Mouse (Mus musculus) forebrain, embryonic 14.5 days (tissue): ENCODE data around the gene Olfr429. TPM values are rescaled to one million over a fixed set of nuclear protein-coding genes. Genes with fewer than 3 reads are reported as not detected.
A peak's percentile ranks its signal among the peaks of the same experiment; 100 is the strongest.

Experiments used
- ATAC-seq: fragments of 200-750 bp; cut with Nextera tagmentation; 2 replicates; pipeline ENCODE4 v1.8.0; 2017; ENCODE audit warnings: mild to moderate bottlenecking, moderate library complexity
- DNase-seq: peaks from one replicate; pipeline ENCODE4 v3.0.0-alpha.2; 2015; ENCODE audit warnings: low spot score
- H3K27ac ChIP-seq: fragments of 300-500 bp; sonication (generic); 2 replicates; pipeline ENCODE4 v1.5.1; 2014; ENCODE audit warnings: low read depth, mild to moderate bottlenecking, control low read depth, low read length, moderate library complexity
- H3K27me3 ChIP-seq: fragments of 300-500 bp; sonication (generic); replicated peaks from 2 replicates; pipeline ENCODE4 v1.6.1; 2014; ENCODE audit warnings: low read length, control low read depth, mixed read lengths; ENCODE audit not compliant: control insufficient read depth, insufficient read depth
- H3K36me3 ChIP-seq: fragments of 300-500 bp; sonication (generic); 2 replicates; pipeline ENCODE4 v1.6.1; 2014; ENCODE audit warnings: low read length, control low read depth; ENCODE audit not compliant: control insufficient read depth, insufficient read depth
- H3K4me1 ChIP-seq: fragments of 300-500 bp; sonication (generic); 2 replicates; pipeline ENCODE4 v1.6.1; 2014; ENCODE audit warnings: antibody characterized with exemption, low read length, control low read depth; ENCODE audit not compliant: control insufficient read depth, insufficient read depth
- H3K4me2 ChIP-seq: fragments of 300-500 bp; sonication (generic); 2 replicates; pipeline ENCODE4 v1.6.1; 2014; ENCODE audit warnings: mild to moderate bottlenecking, control low read depth, low read length
- H3K4me3 ChIP-seq: fragments of 300-500 bp; sonication (generic); 2 replicates; pipeline ENCODE4 v1.5.1; 2014; ENCODE audit warnings: low read depth, low read length, control low read depth
- H3K9ac ChIP-seq: fragments of 300-500 bp; sonication (generic); 2 replicates; pipeline ENCODE4 v1.6.1; 2014; ENCODE audit warnings: mild to moderate bottlenecking, low read length, control low read depth, moderate library complexity
- H3K9me3 ChIP-seq: fragments of 300-500 bp; sonication (generic); replicated peaks from 2 replicates; pipeline ENCODE4 v1.6.1; 2016; ENCODE audit warnings: low read length, control low read depth, mixed read lengths; ENCODE audit not compliant: control insufficient read depth
- WGBS: fragments of 180-500 bp; shearing (Covaris S2); extraction: QIAGEN DNeasy Blood & Tissue Kit; methylation state at CpG from one replicate; pipeline ENCODE4 v1.1.7; 2014; 5-methylcytosine and 5-hydroxymethylcytosine counted together
- polyA plus RNA-seq: library from polyadenylated mRNA; unstranded; fragments of >200 nt; fragmentation: Nextera tagmentation; extraction: Ambion mirVana; gene quantifications from 2 replicates; pipeline ENCODE4 v1.2.1, GENCODE M21; 2014

The Olfr429 gene
- polyA plus RNA-seq, 1 experiment from 2014 or later, result not detected

GRCm38 (mm10) chr1:174131217-174131616, 47.1 kb downstream of the Olfr429 start, which contains the start of gene Olfr424:
Gene Olfr424 (plus strand): TSS chr1:174131517.
- Histone ChIP-seq H3K27ac (no peak within 1 kb of the TSS), H3K4me2 (no peak within 1 kb of the TSS), H3K9ac (no peak within 1 kb of the TSS), H3K9me3 (no peaks in the 10 kb centered on the region), H3K36me3 (no peaks in the 10 kb centered on the region), H3K27me3 (no peaks in the 10 kb centered on the region), H3K4me3 (no peak within 1 kb of the TSS), H3K4me1 (no peaks in the 10 kb centered on the region)
- no peak for ATAC-seq
- no peak for DNase-seq
- WGBS, result 54% methylated on average over 3 of the region's 3 CpGs

DNA sequence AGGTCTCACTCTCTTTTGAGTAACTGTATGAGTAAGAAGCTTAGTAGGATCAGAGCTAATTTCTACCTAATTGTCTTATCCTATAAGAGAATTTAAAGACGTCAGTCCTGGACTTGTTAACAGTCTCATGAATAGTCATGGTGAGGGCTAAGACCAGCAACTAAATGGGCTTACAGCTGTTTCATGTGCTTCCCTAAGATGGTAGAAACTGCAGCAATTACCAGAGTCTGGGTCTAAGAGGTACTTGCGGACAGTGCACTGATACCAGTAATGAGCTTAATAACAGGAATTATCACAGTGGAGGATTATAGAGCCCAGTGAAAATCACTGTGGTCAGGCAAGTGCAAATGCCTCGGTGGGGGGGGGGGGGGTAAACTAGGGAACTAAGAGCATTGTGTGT, 47.9 kb downstream of the Olfr429 start:
- Histone ChIP-seq H3K9me3 (no peaks in the 10 kb centered on the region), H3K4me2 (no peak overlapping the region), H3K4me3 (no peak overlapping the region), H3K36me3 (no peaks in the 10 kb centered on the region), H3K27ac (no peak overlapping the region), H3K27me3 (no peaks in the 10 kb centered on the region), H3K9ac (no peak overlapping the region), H3K4me1 (no peaks in the 10 kb centered on the region)
- 12% methylated on average over 3 of the region's 3 CpGs for WGBS
- ATAC-seq (0 out of 2 replicates have a peak, but pooled peaks have one; percentile 40), DNase-seq (peak; percentile 11)

Other genes with a start within 250 kb of the Olfr429 start
- 0.25 and 0.52 TPM in 2 replicates for gene Ifi211, start 171.3 kb upstream of the Olfr429 start, polyA plus RNA-seq
- gene Mndal, start 141.8 kb upstream of the Olfr429 start, polyA plus RNA-seq, result 1.6 and 2.0 TPM in 2 replicates
- gene Ifi203, start 141.7 kb upstream of the Olfr429 start, polyA plus RNA-seq, result 1.1 and 1.6 TPM in 2 replicates
- not detected in 2 replicates for gene Ifi202b, start 101.6 kb upstream of the Olfr429 start, polyA plus RNA-seq
- gene Ifi205, start 52.5 kb upstream of the Olfr429 start, polyA plus RNA-seq, result 0.15 TPM in 1 of 2 replicates, not detected in the other
- gene Olfr433, start 43.6 kb upstream of the Olfr429 start, polyA plus RNA-seq, result not detected in 2 replicates
- gene Olfr432, start 35.1 kb upstream of the Olfr429 start, polyA plus RNA-seq, result not detected in 2 replicates
- gene Olfr430, start 17.7 kb upstream of the Olfr429 start, polyA plus RNA-seq, result not detected in 2 replicates
- gene Olfr427, start 12.6 kb downstream of the Olfr429 start, polyA plus RNA-seq, result not detected in 2 replicates
- not detected in 2 replicates for gene Olfr231, start 36.8 kb downstream of the Olfr429 start, polyA plus RNA-seq
- not detected in 2 replicates for gene Olfr424, start 47.2 kb downstream of the Olfr429 start, polyA plus RNA-seq
- gene Olfr420, start 71.3 kb downstream of the Olfr429 start, polyA plus RNA-seq, result not detected in 2 replicates
- gene Spta1, start 88.4 kb downstream of the Olfr429 start, polyA plus RNA-seq, result 0.10 and 0.13 TPM in 2 replicates
- gene Olfr419, start 167.7 kb downstream of the Olfr429 start, polyA plus RNA-seq, result not detected in 2 replicates
- not detected in 2 replicates for gene Mptx1, start 246.2 kb downstream of the Olfr429 start, polyA plus RNA-seq